ENCODE assay signal across 8 mouse cellular contexts in genomic region chr7:98837901-98838300, GRCm38 (mm10). TPM values are rescaled to one million over a fixed set of nuclear protein-coding genes. Genes with fewer than 3 reads are reported as not detected.
DNase-seq lines count a peak whose midpoint lies in the region; ATAC-seq lines count a peak whose summit lies in the region.

No protein-coding gene starts in this region.

- H3K27me3 ChIP-seq in hindbrain, embryonic 13.5 days = peaks cover 97% of the 10 kb centered on the region

- H3K9me3 ChIP-seq in hindbrain, embryonic 13.5 days = no peaks in the 10 kb centered on the region

- no peak overlapping the region for H3K9ac ChIP-seq in hindbrain, embryonic 13.5 days

- 1% methylated on average over 17 of the region's 17 CpGs for WGBS in hindbrain, embryonic 13.5 days

- peak; percentile 63 for DNase-seq in T-cell, adult 2 months (ENCODE audit: low spot score)
- DNase-seq in cerebellum, postnatal 10 days = peak; percentile 91 to 94
- DNase-seq in frontal cortex, postnatal 25 days (ENCODE audit: low spot score in 2 of 2) = peak; percentile 67 to 69
- DNase-seq in layer of hippocampus, postnatal 36 days = peak; percentile 74 to 78
- DNase-seq in lung, postnatal 25 days (ENCODE audit: low spot score) = peak; percentile 87
- peak; percentile 84 for DNase-seq in right cerebral cortex, adult 18-20 months
- peak; percentile 73 for DNase-seq in urinary bladder, postnatal 25 days (ENCODE audit: low spot score)

- peak overlapping the region; percentile 94 for H3K4me2 ChIP-seq in hindbrain, embryonic 13.5 days

- peaks cover 54% of the 10 kb centered on the region for H3K4me1 ChIP-seq in hindbrain, embryonic 13.5 days (replicated peaks)

- no peaks in the 10 kb centered on the region for H3K36me3 ChIP-seq in hindbrain, embryonic 13.5 days

- H3K4me3 ChIP-seq in hindbrain, embryonic 13.5 days = peak overlapping the region; percentile 52

- ATAC-seq in hindbrain, embryonic 13.5 days (ENCODE audit: low FRiP score) = peak; percentile 70

- H3K27ac ChIP-seq in hindbrain, embryonic 13.5 days = no peak overlapping the region

RNA-seq across cellular contexts. Expression of gene Wnt11, which starts 3.0 kb away (rescaled TPM):
- 2.0 and 2.3 TPM in 2 replicates for polyA plus RNA-seq in hindbrain, embryonic 13.5 days (2015; fragmentation: Nextera tagmentation; extraction: Ambion mirVana)
- total RNA-seq in layer of hippocampus, postnatal 36 days (2021) = 1 to 10 TPM; 1.6 to 2.0 TPM
